Mouse (Mus musculus) forebrain, embryonic 14.5 days (tissue): ENCODE measurements at regions not wholly inside any gene's neighbourhood (a gene's known extent, or its start where the extent isn't known, plus 50 kb on each side); places are given as distances from the start of the nearest gene placed in this dataset.

Source experiments
- ATAC-seq: fragments of 200-750 bp; cut with Nextera tagmentation; 2 replicates; pipeline ENCODE4 v1.8.0; 2017; ENCODE audit warnings: mild to moderate bottlenecking, moderate library complexity
- DNase-seq: peaks from one replicate; pipeline ENCODE4 v3.0.0-alpha.2; 2015; ENCODE audit warnings: low spot score
- H3K27ac ChIP-seq: fragments of 300-500 bp; sonication (generic); 2 replicates; pipeline ENCODE4 v1.5.1; 2014; ENCODE audit warnings: low read depth, mild to moderate bottlenecking, control low read depth, low read length, moderate library complexity
- H3K27me3 ChIP-seq: fragments of 300-500 bp; sonication (generic); replicated peaks from 2 replicates; pipeline ENCODE4 v1.6.1; 2014; ENCODE audit warnings: low read length, control low read depth, mixed read lengths; ENCODE audit not compliant: control insufficient read depth, insufficient read depth
- H3K36me3 ChIP-seq: fragments of 300-500 bp; sonication (generic); 2 replicates; pipeline ENCODE4 v1.6.1; 2014; ENCODE audit warnings: low read length, control low read depth; ENCODE audit not compliant: control insufficient read depth, insufficient read depth
- H3K4me1 ChIP-seq: fragments of 300-500 bp; sonication (generic); 2 replicates; pipeline ENCODE4 v1.6.1; 2014; ENCODE audit warnings: antibody characterized with exemption, low read length, control low read depth; ENCODE audit not compliant: control insufficient read depth, insufficient read depth
- H3K4me2 ChIP-seq: fragments of 300-500 bp; sonication (generic); 2 replicates; pipeline ENCODE4 v1.6.1; 2014; ENCODE audit warnings: mild to moderate bottlenecking, control low read depth, low read length
- H3K4me3 ChIP-seq: fragments of 300-500 bp; sonication (generic); 2 replicates; pipeline ENCODE4 v1.5.1; 2014; ENCODE audit warnings: low read depth, low read length, control low read depth
- H3K9ac ChIP-seq: fragments of 300-500 bp; sonication (generic); 2 replicates; pipeline ENCODE4 v1.6.1; 2014; ENCODE audit warnings: mild to moderate bottlenecking, low read length, control low read depth, moderate library complexity
- H3K9me3 ChIP-seq: fragments of 300-500 bp; sonication (generic); replicated peaks from 2 replicates; pipeline ENCODE4 v1.6.1; 2016; ENCODE audit warnings: low read length, control low read depth, mixed read lengths; ENCODE audit not compliant: control insufficient read depth
- WGBS: fragments of 180-500 bp; shearing (Covaris S2); extraction: QIAGEN DNeasy Blood & Tissue Kit; methylation state at CpG from one replicate; pipeline ENCODE4 v1.1.7; 2014; 5-methylcytosine and 5-hydroxymethylcytosine counted together

DNA sequence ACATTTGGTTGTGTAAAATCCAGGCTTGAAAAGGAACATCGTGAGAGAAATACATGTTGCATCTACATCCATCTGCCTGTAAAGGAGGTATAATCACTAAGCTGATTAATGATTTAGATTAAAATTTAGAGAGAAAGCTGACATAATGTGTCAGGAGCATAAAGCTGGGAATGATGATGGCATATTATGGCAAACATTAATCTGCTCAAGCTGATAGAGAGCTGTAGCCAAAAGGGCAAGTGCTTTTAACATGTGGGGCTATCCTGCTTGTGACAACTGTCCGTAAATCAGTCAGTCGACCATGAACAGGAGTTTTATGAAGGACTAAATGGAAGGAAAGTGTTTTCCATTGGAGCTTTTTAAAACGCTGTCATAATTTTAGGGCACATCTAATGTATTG, 74.9 kb upstream of the Cdh9 start:
- Histone ChIP-seq H3K27ac (no peak overlapping the region), H3K9ac (no peak overlapping the region), H3K4me2 (no peak overlapping the region), H3K4me3 (no peak overlapping the region), H3K4me1 (peaks cover 6% of the 10 kb centered on the region; the same call in 1 of the 2 replicates), H3K36me3 (no peaks in the 10 kb centered on the region), H3K27me3 (no peaks in the 10 kb centered on the region), H3K9me3 (no peaks in the 10 kb centered on the region)
- ATAC-seq, result 0 out of 2 replicates have a peak, but pooled peaks have one; percentile 20
- DNase-seq, result no peak
- 74% methylated on average over 4 of the region's 4 CpGs for WGBS

DNA sequence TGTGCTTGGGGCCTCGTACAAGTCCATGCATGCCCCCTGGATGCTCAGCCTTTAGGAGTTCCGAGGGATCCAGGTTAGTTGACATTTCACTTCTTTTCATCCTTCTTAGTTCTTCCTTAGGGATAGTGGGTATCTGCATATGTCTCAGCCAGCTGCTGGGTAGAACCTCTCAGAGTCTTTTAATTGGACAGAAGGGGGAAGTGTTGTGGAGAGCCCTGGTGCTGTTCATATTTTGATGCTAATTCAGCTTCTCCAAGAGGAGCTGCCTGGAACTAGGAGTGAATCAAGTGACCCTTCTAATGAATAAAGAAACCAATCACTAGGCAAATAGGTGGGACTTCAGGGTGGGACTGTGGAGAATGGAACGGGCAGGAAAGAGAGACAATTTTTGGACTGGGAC, 67.3 kb upstream of the Cdh9 start:
- Histone ChIP-seq H3K4me3 (no peak overlapping the region), H3K4me2 (no peak overlapping the region), H3K9ac (no peak overlapping the region), H3K27ac (no peak overlapping the region), H3K4me1 (no peaks in the 10 kb centered on the region), H3K36me3 (no peaks in the 10 kb centered on the region), H3K27me3 (no peaks in the 10 kb centered on the region), H3K9me3 (no peaks in the 10 kb centered on the region)
- DNase-seq (no peak), ATAC-seq (no peak)
- 85% methylated on average over 3 of the region's 3 CpGs for whole genome bisulfite sequencing
